15 mouse cellular contexts compared by ENCODE assay signal in the genomic region with DNA sequence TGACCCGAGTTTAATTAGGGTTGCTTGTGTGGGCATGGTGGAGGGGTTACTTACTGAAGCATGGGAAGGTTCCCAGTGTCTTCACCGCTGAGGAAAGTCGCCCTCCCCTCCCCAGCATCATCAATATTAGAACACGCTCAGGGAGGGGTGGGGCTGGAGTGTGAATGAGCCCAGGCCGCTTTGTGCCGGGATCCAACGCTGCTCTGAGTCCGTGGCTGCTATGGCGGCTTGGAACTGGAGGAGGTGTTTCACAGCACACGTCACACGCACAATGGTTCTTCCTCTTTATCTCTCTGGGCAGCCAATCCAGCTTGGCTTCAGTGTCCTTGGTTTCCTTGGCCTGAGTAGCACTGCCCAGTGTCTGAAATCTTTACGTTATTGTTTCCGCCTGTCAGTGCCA. TPM values are rescaled to one million over a fixed set of nuclear protein-coding genes. Genes with fewer than 3 reads are reported as not detected.
DNase-seq lines count a peak whose midpoint lies in the region; ATAC-seq and TF ChIP-seq lines count a peak whose summit lies in the region.
"Had no signal": no experiment of that assay in that cellular context is flagged by ENCODE, and none has a peak within 500 bp of the region (broad histone marks: within the 10 kb centered on the region; RNA-seq: fewer than 3 reads in every experiment).

No protein-coding gene starts in this region.

- no peak overlapping the region for H3K9ac ChIP-seq in forebrain, embryonic 14.5 days (ENCODE audit: low read length)
- H3K9ac ChIP-seq in forebrain, embryonic 16.5 days (replicated peaks; ENCODE audit: low read depth, low read length), result no peak overlapping the region
- no peak overlapping the region for H3K9ac ChIP-seq in lung, embryonic 16.5 days (ENCODE audit: low read length)
- no peak overlapping the region for H3K9ac ChIP-seq in lung, postnatal 0 days (replicated peaks; ENCODE audit: low read depth)
- H3K9ac ChIP-seq in hindbrain, embryonic 13.5 days, result peak overlapping the region; percentile 24; the same call in 1 of the 2 replicates
- H3K9ac ChIP-seq: limb, embryonic 13.5 days had no signal

- no peak for DNase-seq in forebrain, embryonic 14.5 days (ENCODE audit: low spot score)
- no peak for DNase-seq in lung, postnatal 0 days (ENCODE audit: low spot score)
- DNase-seq in retina, embryonic 14.5 days (ENCODE audit: low spot score), result peak; percentile 27
- no peak for DNase-seq in cerebellum, postnatal 25 days
- no peak for DNase-seq in right cerebral cortex, postnatal 25 days
- DNase-seq: cerebellum, adult 11-12 months; kidney, postnatal 25 days; thymus, postnatal 36 days had no signal

- no peak for ATAC-seq in forebrain, embryonic 14.5 days
- no peak for ATAC-seq in forebrain, embryonic 16.5 days
- 0 out of 2 replicates have a peak, but pooled peaks have one; percentile 43 for ATAC-seq in lung, embryonic 16.5 days (ENCODE audit: low read depth)
- ATAC-seq in lung, postnatal 0 days, result no peak
- no peak for ATAC-seq in hindbrain, embryonic 13.5 days (ENCODE audit: low FRiP score)
- ATAC-seq: inflammation-experienced regulatory T-cells, adult 6 months had no signal

- TF ChIP-seq EP300 in lung, postnatal 0 days (IDR thresholded peaks at IDR 0.05), result no peak

- TF ChIP-seq CTCF in lung, postnatal 0 days (IDR thresholded peaks at IDR 0.05), result no peak

- H3K27ac ChIP-seq in forebrain, embryonic 14.5 days (ENCODE audit: low read depth, low read length), result 0 out of 2 replicates have a peak overlapping the region, but pooled peaks have one; percentile 9
- H3K27ac ChIP-seq in forebrain, embryonic 16.5 days (ENCODE audit: low read length), result no peak overlapping the region
- no peak overlapping the region for H3K27ac ChIP-seq in lung, embryonic 16.5 days (ENCODE audit: low read length)
- H3K27ac ChIP-seq in lung, postnatal 0 days (ENCODE audit: low read length), result no peak overlapping the region
- H3K27ac ChIP-seq in hindbrain, embryonic 13.5 days, result peak overlapping the region; percentile 50
- H3K27ac ChIP-seq: limb, embryonic 13.5 days; stomach, postnatal 0 days had no signal

- no peak overlapping the region for H3K4me3 ChIP-seq in forebrain, embryonic 14.5 days (ENCODE audit: low read depth, low read length)
- no peak overlapping the region for H3K4me3 ChIP-seq in forebrain, embryonic 16.5 days (replicated peaks; ENCODE audit: low read length)
- H3K4me3 ChIP-seq in lung, embryonic 16.5 days (ENCODE audit: low read length), result no peak overlapping the region
- H3K4me3 ChIP-seq in lung, postnatal 0 days (ENCODE audit: low read depth, low read length), result no peak overlapping the region
- H3K4me3 ChIP-seq in hindbrain, embryonic 13.5 days, result no peak overlapping the region
- H3K4me3 ChIP-seq: limb, embryonic 13.5 days had no signal

- 66% methylated on average over 13 of the region's 13 CpGs for WGBS in forebrain, embryonic 14.5 days
- WGBS in forebrain, embryonic 16.5 days, result 62% methylated on average over 13 of the region's 13 CpGs
- 60% methylated on average over 13 of the region's 13 CpGs for WGBS in lung, embryonic 16.5 days
- WGBS in lung, postnatal 0 days, result 56% methylated on average over 13 of the region's 13 CpGs
- 48% methylated on average over 13 of the region's 13 CpGs for WGBS in hindbrain, embryonic 13.5 days

- H3K4me2 ChIP-seq in forebrain, embryonic 14.5 days (ENCODE audit: low read length), result no peak overlapping the region
- H3K4me2 ChIP-seq in forebrain, embryonic 16.5 days (ENCODE audit: low read length), result no peak overlapping the region
- H3K4me2 ChIP-seq in lung, embryonic 16.5 days (ENCODE audit: low read depth, low read length), result no peak overlapping the region
- no peak overlapping the region for H3K4me2 ChIP-seq in lung, postnatal 0 days (replicated peaks; ENCODE audit: low read depth, low read length)
- peak overlapping the region; percentile 37 for H3K4me2 ChIP-seq in hindbrain, embryonic 13.5 days
- H3K4me2 ChIP-seq: limb, embryonic 13.5 days had no signal

- H3K36me3 ChIP-seq in forebrain, embryonic 14.5 days (ENCODE audit: control insufficient read depth, insufficient read depth, low read length), result no peaks in the 10 kb centered on the region
- H3K36me3 ChIP-seq in forebrain, embryonic 16.5 days (ENCODE audit: control insufficient read depth, insufficient read depth), result 0 out of 2 replicates have a peak, but pooled peaks cover 5% of the 10 kb centered on the region
- no peaks in the 10 kb centered on the region for H3K36me3 ChIP-seq in lung, embryonic 16.5 days (ENCODE audit: control insufficient read depth, insufficient read depth, low read length)
- H3K36me3 ChIP-seq in lung, postnatal 0 days (ENCODE audit: insufficient read depth, low read length), result no peaks in the 10 kb centered on the region
- peaks cover 14% of the 10 kb centered on the region for H3K36me3 ChIP-seq in hindbrain, embryonic 13.5 days
- H3K36me3 ChIP-seq: G1E; limb, embryonic 13.5 days had no signal

- no peaks in the 10 kb centered on the region for H3K27me3 ChIP-seq in forebrain, embryonic 14.5 days (replicated peaks; ENCODE audit: control insufficient read depth, insufficient read depth, low read length)
- no peaks in the 10 kb centered on the region for H3K27me3 ChIP-seq in forebrain, embryonic 16.5 days (replicated peaks; ENCODE audit: control insufficient read depth, insufficient read depth, low read length)
- no peaks in the 10 kb centered on the region for H3K27me3 ChIP-seq in lung, embryonic 16.5 days (ENCODE audit: control insufficient read depth, insufficient read depth, low read depth, low read length)
- H3K27me3 ChIP-seq in lung, postnatal 0 days (replicated peaks; ENCODE audit: insufficient read depth, low read length), result no peaks in the 10 kb centered on the region
- H3K27me3 ChIP-seq in hindbrain, embryonic 13.5 days, result no peaks in the 10 kb centered on the region
- H3K27me3 ChIP-seq: limb, embryonic 13.5 days had no signal

- H3K4me1 ChIP-seq in forebrain, embryonic 14.5 days (ENCODE audit: control insufficient read depth, insufficient read depth, low read length), result no peaks in the 10 kb centered on the region
- no peaks in the 10 kb centered on the region for H3K4me1 ChIP-seq in forebrain, embryonic 16.5 days (replicated peaks; ENCODE audit: control insufficient read depth, insufficient read depth, low read length)
- no peaks in the 10 kb centered on the region for H3K4me1 ChIP-seq in lung, embryonic 16.5 days (replicated peaks; ENCODE audit: control insufficient read depth, insufficient read depth, low read length)
- H3K4me1 ChIP-seq in lung, postnatal 0 days (ENCODE audit: insufficient read depth, low read depth, low read length), result no peaks in the 10 kb centered on the region
- peaks cover 9% of the 10 kb centered on the region for H3K4me1 ChIP-seq in hindbrain, embryonic 13.5 days (replicated peaks)
- H3K4me1 ChIP-seq: limb, embryonic 13.5 days had no signal

- peaks cover 11% of the 10 kb centered on the region; the same call in 1 of the 2 replicates for H3K9me3 ChIP-seq in forebrain, embryonic 14.5 days (replicated peaks; ENCODE audit: control insufficient read depth, low read length)
- peaks cover 10% of the 10 kb centered on the region for H3K9me3 ChIP-seq in forebrain, embryonic 16.5 days (ENCODE audit: control insufficient read depth, low read length)
- H3K9me3 ChIP-seq in lung, embryonic 16.5 days (ENCODE audit: control insufficient read depth, low read length), result peaks cover 7% of the 10 kb centered on the region
- H3K9me3 ChIP-seq in lung, postnatal 0 days (ENCODE audit: low read length), result no peaks in the 10 kb centered on the region
- peaks cover 15% of the 10 kb centered on the region for H3K9me3 ChIP-seq in hindbrain, embryonic 13.5 days

RNA-seq across cellular contexts. Expression of a gene that starts 22.3 kb away (rescaled TPM):
- 6.8 and 12.5 TPM in 2 replicates for polyA plus RNA-seq in forebrain, embryonic 14.5 days (2014; fragmentation: Nextera tagmentation; extraction: Ambion mirVana)
- 19.3 and 23.0 TPM in 2 replicates for polyA plus RNA-seq in forebrain, embryonic 16.5 days (2015; fragmentation: Nextera tagmentation; extraction: Ambion mirVana)
- 0.98 and 1.4 TPM in 2 replicates for polyA plus RNA-seq in lung, embryonic 16.5 days (2015; fragmentation: Nextera tagmentation; extraction: Ambion mirVana)
- polyA plus RNA-seq in lung, postnatal 0 days (2015; fragmentation: Nextera tagmentation; extraction: Ambion mirVana), result 1.2 and 1.5 TPM in 2 replicates
- 18.8 and 19.7 TPM in 2 replicates for polyA plus RNA-seq in hindbrain, embryonic 13.5 days (2015; fragmentation: Nextera tagmentation; extraction: Ambion mirVana)
- polyA plus RNA-seq: G1E had no signal

Comparison
In these comparisons a context has a peak if more than half of its experiments do, and no peak if none do; other contexts are left out.
1. H3K27ac ChIP-seq: peak in forebrain, embryonic 14.5 days (single experiment) and hindbrain, embryonic 13.5 days (single experiment); none in forebrain, embryonic 16.5 days (single experiment), lung, embryonic 16.5 days (single experiment) and lung, postnatal 0 days (single experiment).